Mouse (Mus musculus): ENCODE measurements around the gene Olfr382.
"Not testable (repeated sequence)": the region's sequence is repeated elsewhere in the genome, so short reads cannot be mapped to it uniquely, and the experiment has no call there.

The Olfr382 gene

GRCm38 (mm10) chr11:73517097-73517496 is at the start of gene Olfr382:
TSS of gene Olfr382 (minus strand) at chr11:73517197.
- DNase-seq (ENCODE audit: low read depth in 2 of 2, low spot score in 2 of 2): no peak

DNA sequence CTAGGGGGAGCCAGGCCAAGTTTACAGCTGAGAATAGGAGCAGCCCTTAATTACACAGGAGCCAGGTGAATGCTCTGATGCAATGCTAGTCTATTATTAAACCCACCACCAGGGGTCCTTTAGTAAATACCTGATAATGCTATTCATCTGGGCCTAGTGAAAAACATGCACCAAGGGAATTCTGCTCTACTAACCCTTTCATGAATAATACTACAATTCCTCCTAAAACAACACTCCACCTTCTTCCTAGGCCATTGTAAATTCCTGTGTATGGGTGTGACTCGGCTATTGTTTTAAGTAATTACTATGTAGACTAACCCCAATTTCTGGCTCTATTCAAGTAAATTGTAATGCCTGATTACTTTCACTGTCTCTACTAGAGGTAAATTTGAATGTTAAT is 12.0 kb upstream of the Olfr382 start:
- DNase-seq (ENCODE audit: low read depth in 2 of 2, low spot score in 2 of 2): not testable (repeated sequence)

- DNase-seq (ENCODE audit: low read depth in 2 of 2, low spot score in 2 of 2): no peak
These were observed 25.5 kb downstream of the Olfr382 start, which contains the start of gene Olfr381 for GRCm38 (mm10) chr11:73491503-73491902. TSS of gene Olfr381 (minus strand) at chr11:73491603.

Measured in CD8-positive naive resting alpha-beta T cell, adult 2 months (primary cell).